Mouse (Mus musculus) kidney, adult 2 months (tissue): ENCODE measurements around the gene 4632433K11Rik.

Experiments used
- CTCF ChIP-seq: fragments of 200-500 bp; conservative IDR thresholded peaks from 2 replicates; pipeline ENCODE4 v1.5.1; 2011; ENCODE audit warnings: low read depth, mild to moderate bottlenecking, control low read depth, low read length, moderate library complexity, mixed read lengths; ENCODE audit not compliant: insufficient read depth, insufficient read length
- POLR2A ChIP-seq: fragments of 200-500 bp; IDR thresholded peaks from one replicate; pipeline ENCODE4 v1.6.1; 2011; ENCODE audit warnings: low read depth, low read length, control low read depth

DNA sequence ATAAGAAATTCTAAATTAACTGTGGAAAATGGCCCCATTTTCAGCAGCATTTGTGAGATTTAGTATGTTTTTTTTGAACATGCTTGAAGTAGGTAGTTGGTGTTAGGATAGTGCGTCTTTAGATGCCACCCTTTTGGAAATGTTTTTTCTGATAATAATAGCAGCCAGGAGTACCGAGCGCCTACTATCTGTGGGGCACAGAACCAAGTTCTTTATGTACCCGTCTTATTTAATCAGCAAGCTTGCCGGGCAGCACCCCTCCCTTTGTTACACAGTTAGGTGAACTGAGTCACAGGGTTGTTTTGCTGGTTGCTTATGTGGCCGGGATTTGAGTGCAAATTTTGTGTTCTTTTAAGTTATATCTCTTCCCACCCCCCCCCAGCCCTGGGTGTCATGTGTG is 47.3 kb downstream of the 4632433K11Rik start:
- no peak for TF ChIP-seq CTCF
- TF ChIP-seq POLR2A, result no peak
